Mouse (Mus musculus) heart, embryonic 10.5 days (tissue): Measurements from ENCODE around the gene Gm19345. TPM values are rescaled to one million over a fixed set of nuclear protein-coding genes. Genes with fewer than 3 reads are reported as not detected.

Experiments used
- DNase-seq: peaks from one replicate; pipeline ENCODE4 v3.0.0-alpha.2; 2017; ENCODE audit warnings: low spot score
- H3K27ac ChIP-seq: fragments of 300-500 bp; sonication (generic); 2 replicates; pipeline ENCODE4 v1.5.1; 2016; ENCODE audit warnings: mild to moderate bottlenecking
- H3K27me3 ChIP-seq: fragments of 300-500 bp; sonication (generic); 2 replicates; pipeline ENCODE4 v1.6.1; 2016; ENCODE audit warnings: mild to moderate bottlenecking; ENCODE audit not compliant: poor library complexity, insufficient read depth, severe bottlenecking
- H3K36me3 ChIP-seq: fragments of 300-500 bp; sonication (generic); 2 replicates; pipeline ENCODE4 v1.6.1; 2016; ENCODE audit warnings: mild to moderate bottlenecking, moderate library complexity
- H3K4me1 ChIP-seq: fragments of 300-500 bp; sonication (generic); 2 replicates; pipeline ENCODE4 v1.6.1; 2016; ENCODE audit warnings: mild to moderate bottlenecking
- H3K4me3 ChIP-seq: fragments of 300-500 bp; sonication (generic); 2 replicates; pipeline ENCODE4 v1.5.1; 2016; ENCODE audit warnings: mild to moderate bottlenecking, moderate library complexity
- H3K9me3 ChIP-seq: fragments of 300-500 bp; sonication (generic); 2 replicates; pipeline ENCODE4 v1.6.1; 2016; ENCODE audit warnings: mild to moderate bottlenecking, moderate library complexity
- WGBS: fragments of 180-500 bp; shearing (Covaris S2); methylation state at CpG from one replicate; pipeline ENCODE4 v1.1.7; 2016; 5-methylcytosine and 5-hydroxymethylcytosine counted together
- polyA plus RNA-seq: library from polyadenylated mRNA; unstranded; fragments of >200 nt; fragmentation: Nextera tagmentation; extraction: Ambion mirVana; gene quantifications from 2 replicates; pipeline ENCODE4 v1.2.1, GENCODE M21; 2016

The Gm19345 gene
- polyA plus RNA-seq, 1 experiment from 2014 or later: not detected

- 45% methylated on average over 3 of the region's 3 CpGs for WGBS
- peaks cover 3% of the 10 kb centered on the region; the same call in 1 of the 2 replicates for H3K27me3 ChIP-seq
- no peaks in the 10 kb centered on the region; the same call in 1 of the 2 replicates for H3K4me1 ChIP-seq
- no peaks in the 10 kb centered on the region for H3K36me3 ChIP-seq
- H3K9me3 ChIP-seq: no peaks in the 10 kb centered on the region
- no peak overlapping the region for H3K27ac ChIP-seq
- no peak overlapping the region for H3K4me3 ChIP-seq
- no peak for DNase-seq
Measured at GRCm38 (mm10) chr7:19836843-19837242, 15.0 kb upstream of the Gm19345 start.

GRCm38 (mm10) chr7:19840371-19840770, 11.4 kb upstream of the Gm19345 start:
- H3K27me3 ChIP-seq: peaks cover 27% of the 10 kb centered on the region
- 0 out of 2 replicates have a peak, but pooled peaks cover 6% of the 10 kb centered on the region for H3K4me1 ChIP-seq
- no peaks in the 10 kb centered on the region for H3K36me3 ChIP-seq
- DNase-seq: no peak
- no peaks in the 10 kb centered on the region for H3K9me3 ChIP-seq
- no peak overlapping the region for H3K27ac ChIP-seq
- WGBS: 75% methylated on average over 4 of the region's 4 CpGs
- H3K4me3 ChIP-seq: no peak overlapping the region

GRCm38 (mm10) chr7:19840936-19841335, 10.9 kb upstream of the Gm19345 start:
- 80% methylated on average over 3 of the region's 3 CpGs for WGBS
- H3K27ac ChIP-seq: no peak overlapping the region
- no peak overlapping the region for H3K4me3 ChIP-seq
- no peak for DNase-seq
- peaks cover 32% of the 10 kb centered on the region for H3K27me3 ChIP-seq
- H3K36me3 ChIP-seq: no peaks in the 10 kb centered on the region
- 0 out of 2 replicates have a peak, but pooled peaks cover 6% of the 10 kb centered on the region for H3K4me1 ChIP-seq
- H3K9me3 ChIP-seq: no peaks in the 10 kb centered on the region

- Histone ChIP-seq H3K36me3 (no peaks in the 10 kb centered on the region), H3K27me3 (peaks cover 37% of the 10 kb centered on the region), H3K9me3 (no peaks in the 10 kb centered on the region), H3K27ac (no peak overlapping the region), H3K4me1 (0 out of 2 replicates have a peak, but pooled peaks cover 6% of the 10 kb centered on the region), H3K4me3 (no peak overlapping the region)
- no peak for DNase-seq
- 81% methylated on average over 21 of the region's 21 CpGs for WGBS
Measured at GRCm38 (mm10) chr7:19841686-19842413, 10.0 kb upstream of the Gm19345 start.

- no peaks in the 10 kb centered on the region for H3K36me3 ChIP-seq
- peaks cover 14% of the 10 kb centered on the region for H3K4me1 ChIP-seq
- peaks cover 45% of the 10 kb centered on the region for H3K27me3 ChIP-seq
- DNase-seq: no peak
- H3K27ac ChIP-seq: no peak overlapping the region
- no peaks in the 10 kb centered on the region for H3K9me3 ChIP-seq
- H3K4me3 ChIP-seq: no peak overlapping the region
- 27% methylated on average over 19 of the region's 19 CpGs for WGBS
Measured at GRCm38 (mm10) chr7:19842885-19843504, 8.8 kb upstream of the Gm19345 start.

GRCm38 (mm10) chr7:19843561-19843960, 8.2 kb upstream of the Gm19345 start:
- WGBS: 4% methylated on average over 11 of the region's 11 CpGs
- no peak overlapping the region for H3K4me3 ChIP-seq

GRCm38 (mm10) chr7:19844521-19845171, 7.2 kb upstream of the Gm19345 start:
- Histone ChIP-seq H3K4me1 (peaks cover 14% of the 10 kb centered on the region), H3K36me3 (no peaks in the 10 kb centered on the region), H3K9me3 (no peaks in the 10 kb centered on the region), H3K27ac (no peak overlapping the region), H3K4me3 (no peak overlapping the region), H3K27me3 (peaks cover 53% of the 10 kb centered on the region)
- DNase-seq: no peak
- WGBS: 59% methylated on average over 15 of the region's 15 CpGs

More at GRCm38 (mm10) chr7:19843561-19843960, 8.2 kb upstream of the Gm19345 start:
- H3K36me3 ChIP-seq: no peaks in the 10 kb centered on the region
- no peak overlapping the region for H3K27ac ChIP-seq
- no peaks in the 10 kb centered on the region for H3K9me3 ChIP-seq
- DNase-seq: no peak
- H3K4me1 ChIP-seq: peaks cover 14% of the 10 kb centered on the region
- peaks cover 49% of the 10 kb centered on the region for H3K27me3 ChIP-seq

- Histone ChIP-seq H3K27ac (no peak overlapping the region), H3K4me3 (no peak overlapping the region), H3K9me3 (no peaks in the 10 kb centered on the region), H3K36me3 (no peaks in the 10 kb centered on the region), H3K4me1 (peaks cover 5% of the 10 kb centered on the region), H3K27me3 (peaks cover 68% of the 10 kb centered on the region)
- WGBS: 82% methylated on average over 20 of the region's 20 CpGs
- DNase-seq: no peak
Measured at GRCm38 (mm10) chr7:19853526-19853925, 1.7 kb downstream of the Gm19345 start.

- no peak overlapping the region for H3K27ac ChIP-seq
- peaks cover 2% of the 10 kb centered on the region; the same call in 1 of the 2 replicates for H3K9me3 ChIP-seq
- H3K4me1 ChIP-seq: peaks cover 5% of the 10 kb centered on the region
- no peak for DNase-seq
- H3K27me3 ChIP-seq: peaks cover 63% of the 10 kb centered on the region
- H3K4me3 ChIP-seq: no peak overlapping the region
- no peaks in the 10 kb centered on the region for H3K36me3 ChIP-seq
- 74% methylated on average over 5 of the region's 5 CpGs for WGBS
Measured at GRCm38 (mm10) chr7:19855663-19856062, 3.9 kb downstream of the Gm19345 start.

GRCm38 (mm10) chr7:19856283-19856682, 4.5 kb downstream of the Gm19345 start:
- peaks cover 5% of the 10 kb centered on the region for H3K4me1 ChIP-seq
- H3K9me3 ChIP-seq: peaks cover 2% of the 10 kb centered on the region; the same call in 1 of the 2 replicates
- no peak overlapping the region for H3K27ac ChIP-seq
- no peaks in the 10 kb centered on the region for H3K36me3 ChIP-seq
- 77% methylated on average over 6 of the region's 6 CpGs for whole genome bisulfite sequencing
- H3K27me3 ChIP-seq: peaks cover 57% of the 10 kb centered on the region
- H3K4me3 ChIP-seq: no peak overlapping the region
- no peak for DNase-seq

- no peak for DNase-seq
- 62% methylated on average over 10 of the region's 10 CpGs for WGBS
- Histone ChIP-seq H3K36me3 (no peaks in the 10 kb centered on the region), H3K4me3 (no peak overlapping the region), H3K9me3 (peaks cover 2% of the 10 kb centered on the region; the same call in 1 of the 2 replicates), H3K4me1 (no peaks in the 10 kb centered on the region), H3K27ac (no peak overlapping the region), H3K27me3 (peaks cover 26% of the 10 kb centered on the region)
Measured at GRCm38 (mm10) chr7:19859740-19860139, 7.9 kb downstream of the Gm19345 start.

GRCm38 (mm10) chr7:19861199-19861598, 9.4 kb downstream of the Gm19345 start, which contains the start of gene Ceacam16:
Gene Ceacam16 (minus strand): TSS chr7:19861299.
- H3K4me3 ChIP-seq: no peak within 1 kb of the TSS
- H3K27ac ChIP-seq: no peak within 1 kb of the TSS
- peaks cover 16% of the 10 kb centered on the region for H3K27me3 ChIP-seq
- H3K9me3 ChIP-seq: peaks cover 2% of the 10 kb centered on the region; the same call in 1 of the 2 replicates
- 82% methylated on average over 9 of the region's 9 CpGs for WGBS
- no peaks in the 10 kb centered on the region for H3K36me3 ChIP-seq
- H3K4me1 ChIP-seq: no peaks in the 10 kb centered on the region
- no peak for DNase-seq

GRCm38 (mm10) chr7:19864241-19864640, 12.4 kb downstream of the Gm19345 start:
- no peak for DNase-seq
- Histone ChIP-seq H3K4me1 (0 out of 2 replicates have a peak, but pooled peaks cover 3% of the 10 kb centered on the region), H3K4me3 (no peak overlapping the region), H3K9me3 (no peaks in the 10 kb centered on the region), H3K27me3 (no peaks in the 10 kb centered on the region), H3K27ac (no peak overlapping the region), H3K36me3 (no peaks in the 10 kb centered on the region)
- WGBS: 43% methylated on average over 2 of the region's 2 CpGs
